Mouse (Mus musculus) gastrocnemius, adult 18-20 months (tissue): Measurements from ENCODE around the gene Sertad3. TPM values are rescaled to one million over a fixed set of nuclear protein-coding genes. Genes with fewer than 3 reads are reported as not detected.

Source experiments
- total RNA-seq, 2 experiments: library from RNA; stranded (reverse); gene quantifications; 2 replicates each; pipeline ENCODE4 v1.2.3; 2021

The Sertad3 gene
- total RNA-seq, 2 experiments from 2014 or later, result 3.0 to 4.0 TPM

Other genes starting within 250 kb of the Sertad3 start
- gene Itpkc, start 245.1 kb upstream of the Sertad3 start, total RNA-seq, result 1 to 10 TPM; 3.8 to 4.2 TPM
- gene Coq8b, start 240.7 kb upstream of the Sertad3 start, total RNA-seq, result 1 to 10 TPM; 2.6 to 2.9 TPM
- gene Numbl, start 215.3 kb upstream of the Sertad3 start, total RNA-seq, result 1 to 10 TPM; 2.2 to 2.8 TPM
- gene Ltbp4, start 136.1 kb upstream of the Sertad3 start, total RNA-seq, result 10 to 100 TPM; 55.8 to 66.9 TPM
- 1 to 10 TPM; 2.2 to 3.0 TPM for gene Shkbp1, start 117.7 kb upstream of the Sertad3 start, total RNA-seq
- gene Gm20479, start 116.3 kb upstream of the Sertad3 start, total RNA-seq, result under 1 TPM in 1 of 2 experiments, not detected in 1; 0.57 TPM
- not detected for gene Sptbn4, start 26.1 kb upstream of the Sertad3 start, total RNA-seq
- 10 to 100 TPM; 12.5 to 12.7 TPM for gene Blvrb, start 25.8 kb upstream of the Sertad3 start, total RNA-seq
- 1 to 10 TPM; 6.9 to 8.4 TPM for gene Sertad1, start 13.1 kb downstream of the Sertad3 start, total RNA-seq
- 1 to 10 TPM; 5.2 to 6.6 TPM for gene Prx, start 25.6 kb downstream of the Sertad3 start, total RNA-seq
- not detected for gene Hipk4, start 49.5 kb downstream of the Sertad3 start, total RNA-seq
- gene Pld3, start 79.5 kb downstream of the Sertad3 start, total RNA-seq, result 10 to 100 TPM; 15.1 to 16.1 TPM
- gene 2310022A10Rik, start 79.5 kb downstream of the Sertad3 start, total RNA-seq, result 100 to 1,000 TPM; 103 to 116 TPM
- 100 to 1,000 TPM; 171 to 178 TPM for gene Akt2, start 117.8 kb downstream of the Sertad3 start, total RNA-seq
- not detected for gene Ttc9b, start 180.1 kb downstream of the Sertad3 start, total RNA-seq
- gene Map3k10, start 200.8 kb downstream of the Sertad3 start, total RNA-seq, result 10 to 100 TPM; 36.3 to 38.4 TPM
- under 1 TPM; 0.37 to 0.64 TPM for gene Zfp607b, start 215.6 kb downstream of the Sertad3 start, total RNA-seq